Mouse (Mus musculus) left cerebral cortex, adult 2 months (tissue): ENCODE data around the gene Rtf2. TPM values are rescaled to one million over a fixed set of nuclear protein-coding genes. Genes with fewer than 3 reads are reported as not detected.
A peak's percentile ranks its signal among the peaks of the same experiment; 100 is the strongest.

Experiments used
- DNase-seq, 2 experiments: peaks; one replicate each; pipeline ENCODE4 v3.0.0; 2021 to 2022; ENCODE audit warnings: low spot score in 2 of 2, mixed read lengths in 1 of 2; ENCODE audit errors: extremely low spot score in 1 of 2
- H3K27ac ChIP-seq: fragments of 200-600 bp; 2 replicates; pipeline ENCODE4 v1.8.1; 2022
- H3K4me3 ChIP-seq: fragments of 200-600 bp; 2 replicates; pipeline ENCODE4 v1.8.1; 2022
- CTCF ChIP-seq: fragments of 200-600 bp; IDR thresholded peaks from 2 replicates; pipeline ENCODE4 v1.8.1; 2022; ENCODE audit warnings: antibody characterized with exemption, mild to moderate bottlenecking, moderate library complexity
- intact Hi-C: fragments of 180-260 bp; cut with DNase I; formaldehyde crosslinking; loops from one replicate; pipeline ENCODE4 v1.15.1; 2025
- total RNA-seq, 2 experiments: library from RNA; stranded (reverse); gene quantifications; 2 replicates each; pipeline ENCODE4 v1.2.3; 2021

The Rtf2 gene
- total RNA-seq, 2 experiments from 2014 or later, result 71.6 to 75.9 TPM

DNA sequence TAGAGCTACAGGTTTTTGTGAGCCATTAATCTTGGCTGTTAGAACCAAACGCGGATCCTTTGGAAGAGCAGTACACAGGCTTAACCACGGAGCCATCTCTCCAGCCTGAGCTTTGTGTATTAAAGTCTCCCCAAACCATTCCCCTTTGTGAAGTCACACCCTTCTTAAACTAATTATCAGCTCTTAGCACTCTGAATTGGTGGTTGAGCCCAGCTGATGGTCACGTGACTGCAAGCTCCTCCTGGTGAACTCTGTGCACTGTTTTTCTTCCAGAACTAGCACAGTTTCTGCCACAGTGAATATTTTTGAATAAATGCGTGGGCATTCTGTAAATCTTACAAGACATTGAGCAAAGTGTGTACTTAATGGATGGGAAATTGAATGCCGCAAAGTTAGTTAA lies 820 bp downstream of the Rtf2 start:
- DNase-seq, result no peak
- peak overlapping the region; percentile 99 for H3K4me3 ChIP-seq
- no peak overlapping the region for H3K27ac ChIP-seq
- intact Hi-C loops, result loop anchor here (2.0 to 5.0 kb wide), 2 partner anchors 70 to 214 kb away; partner anchors contain the start of genes Aurka and Cstf1
- no peak for TF ChIP-seq CTCF

GRCm38 (mm10) chr2:172445617-172446016 lies 5.3 kb downstream of the Rtf2 start:
- intact Hi-C loops, result no loop called here

DNA sequence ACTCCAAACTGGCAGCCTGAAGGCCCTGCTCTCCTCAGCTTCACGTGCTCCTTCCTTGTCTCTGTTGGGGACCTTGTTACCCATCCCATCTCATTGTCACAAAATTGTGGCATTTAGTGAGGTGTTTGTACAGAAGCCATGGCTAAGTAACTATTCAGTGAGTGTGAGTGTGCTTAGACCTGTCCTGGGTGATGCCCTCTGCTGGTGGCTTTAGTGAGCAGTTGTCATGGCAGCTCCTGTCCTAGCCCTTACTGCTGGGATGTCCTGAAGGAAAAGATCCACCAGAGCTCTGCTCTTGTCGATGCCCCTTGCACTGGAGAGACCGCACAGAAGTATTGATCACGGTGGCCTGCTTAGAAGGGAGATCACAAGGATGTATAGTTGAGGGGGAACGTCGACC lies 7.0 kb downstream of the Rtf2 start:
- TF ChIP-seq CTCF, result peak; percentile 48
- no peak for DNase-seq
- intact Hi-C loops, result no loop called here
- H3K27ac ChIP-seq, result no peak overlapping the region
- H3K4me3 ChIP-seq, result no peak overlapping the region

More at GRCm38 (mm10) chr2:172445617-172446016, 5.3 kb downstream of the Rtf2 start:
- TF ChIP-seq CTCF, result no peak
- no peak overlapping the region for H3K4me3 ChIP-seq
- DNase-seq, result no peak
- no peak overlapping the region for H3K27ac ChIP-seq

DNA sequence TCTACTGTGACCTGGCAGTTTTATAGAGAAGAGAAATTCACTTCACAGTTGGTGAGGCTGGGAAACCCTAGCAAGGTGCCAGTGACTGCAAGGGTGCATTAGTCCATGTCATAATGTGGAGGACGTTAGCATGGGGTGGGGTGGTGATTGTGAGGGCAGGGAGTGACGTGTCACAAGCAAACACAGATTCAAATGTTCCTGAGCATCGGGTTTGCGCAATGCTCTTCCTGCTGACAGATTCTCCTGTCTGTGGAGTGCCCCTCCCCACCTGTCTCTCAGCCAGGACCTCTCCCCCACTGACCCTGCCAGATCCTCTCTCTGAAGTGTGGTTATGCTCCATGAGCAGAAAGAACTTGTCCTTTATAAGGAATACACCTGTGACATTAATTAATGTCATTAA lies 8.0 kb downstream of the Rtf2 start:
- no peak overlapping the region for H3K4me3 ChIP-seq
- no peak overlapping the region for H3K27ac ChIP-seq
- intact Hi-C loops, result no loop called here
- no peak for TF ChIP-seq CTCF
- no peak for DNase-seq

- no peak for TF ChIP-seq CTCF
- Histone ChIP-seq H3K27ac (no peak overlapping the region), H3K4me3 (no peak overlapping the region)
- DNase-seq, result no peak
- intact Hi-C loops, result no loop called here
Observed at GRCm38 (mm10) chr2:172450640-172451039, 10.3 kb downstream of the Rtf2 start.

- TF ChIP-seq CTCF, result no peak
- intact Hi-C loops, result no loop called here
- Histone ChIP-seq H3K4me3 (no peak overlapping the region), H3K27ac (no peak overlapping the region)
- no peak for DNase-seq
Observed at GRCm38 (mm10) chr2:172452031-172452430, 11.7 kb downstream of the Rtf2 start.

- no peak for DNase-seq
- H3K4me3 ChIP-seq, result no peak overlapping the region
- no peak overlapping the region for H3K27ac ChIP-seq
- intact Hi-C loops, result no loop called here
- no peak for TF ChIP-seq CTCF
Observed at GRCm38 (mm10) chr2:172452458-172452857, 12.1 kb downstream of the Rtf2 start.

- no peak for DNase-seq
- Histone ChIP-seq H3K27ac (no peak within 1 kb of the TSS), H3K4me3 (no peak within 1 kb of the TSS)
- TF ChIP-seq CTCF, result no peak
- intact Hi-C loops, result no loop called here
Observed at GRCm38 (mm10) chr2:172458496-172458895, 18.1 kb downstream of the Rtf2 start, which contains the start of gene Gcnt7. Gcnt7 (minus strand) TSS chr2:172458596.

DNA sequence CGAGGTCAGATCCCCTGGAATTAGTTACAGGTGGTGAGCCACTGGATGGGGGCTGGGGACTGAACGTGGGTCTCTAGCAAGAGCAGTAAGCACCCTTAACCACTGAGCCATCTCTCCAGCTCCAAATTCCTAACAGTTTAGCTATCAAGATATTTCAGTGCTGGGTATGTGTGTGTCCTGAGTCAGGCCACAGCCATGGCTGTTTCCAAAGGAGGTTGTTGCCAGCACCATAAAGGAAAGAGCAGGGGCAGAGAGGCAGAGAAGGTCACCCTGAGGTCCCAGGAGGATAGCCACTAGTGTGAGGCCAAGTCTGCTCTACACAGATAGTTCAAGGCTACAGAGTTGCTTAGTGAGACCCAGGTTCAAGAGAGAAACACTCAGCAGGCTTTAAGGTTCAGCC lies 20.3 kb downstream of the Rtf2 start:
- intact Hi-C loops, result no loop called here
- no peak for TF ChIP-seq CTCF
- Histone ChIP-seq H3K27ac (no peak overlapping the region), H3K4me3 (no peak overlapping the region)
- no peak for DNase-seq

GRCm38 (mm10) chr2:172462813-172463212 lies 22.5 kb downstream of the Rtf2 start:
- Histone ChIP-seq H3K27ac (no peak overlapping the region), H3K4me3 (no peak overlapping the region)
- no peak for DNase-seq
- no peak for TF ChIP-seq CTCF
- intact Hi-C loops, result no loop called here

DNA sequence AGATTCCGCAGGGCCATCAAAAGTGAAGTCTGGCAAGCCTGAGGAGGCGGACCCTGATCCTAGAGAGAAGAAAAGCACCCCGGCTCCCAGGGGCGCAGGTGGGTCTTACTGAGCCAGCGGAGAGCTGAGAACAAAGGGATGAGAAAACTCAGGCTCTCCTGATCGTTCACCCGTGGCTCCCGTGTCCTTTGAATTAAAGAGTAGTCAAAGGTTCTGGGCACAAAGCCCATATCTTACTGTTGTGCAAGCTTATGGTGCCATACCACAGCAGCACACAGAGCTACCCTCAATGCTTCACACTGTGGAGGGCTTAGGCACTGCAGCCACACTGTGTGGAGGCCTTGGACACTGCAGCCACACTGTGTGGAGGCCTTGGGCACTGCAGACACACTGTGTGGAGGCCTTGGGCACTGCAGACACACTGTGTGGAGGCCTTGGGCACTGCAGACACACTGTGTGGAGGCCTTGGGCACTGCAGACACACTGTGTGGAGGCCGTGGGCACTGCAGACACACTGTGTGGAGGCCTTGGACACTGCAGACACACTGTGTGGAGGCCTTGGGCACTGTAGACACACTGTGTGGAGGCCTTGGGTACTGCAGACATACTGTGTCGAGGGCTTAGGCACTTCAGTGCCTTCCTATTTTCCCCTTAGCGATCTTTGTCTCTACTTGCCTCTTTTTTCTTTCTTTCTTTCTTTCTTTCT lies 26.2 kb downstream of the Rtf2 start:
- no peak for DNase-seq
- no peak overlapping the region for H3K4me3 ChIP-seq
- H3K27ac ChIP-seq, result no peak overlapping the region
- intact Hi-C loops, result no loop called here
- TF ChIP-seq CTCF, result no peak

- H3K4me3 ChIP-seq, result no peak overlapping the region
- intact Hi-C loops, result no loop called here
- DNase-seq, result no peak
- TF ChIP-seq CTCF, result no peak
- no peak overlapping the region for H3K27ac ChIP-seq
Observed at GRCm38 (mm10) chr2:172467206-172467605, 26.9 kb downstream of the Rtf2 start.

- H3K27ac ChIP-seq, result no peak overlapping the region
- intact Hi-C loops, result no loop called here
- DNase-seq, result no peak
- no peak for TF ChIP-seq CTCF
- no peak overlapping the region for H3K4me3 ChIP-seq
Observed at GRCm38 (mm10) chr2:172468346-172468819, 28.0 kb downstream of the Rtf2 start.
